In the genomic region with DNA sequence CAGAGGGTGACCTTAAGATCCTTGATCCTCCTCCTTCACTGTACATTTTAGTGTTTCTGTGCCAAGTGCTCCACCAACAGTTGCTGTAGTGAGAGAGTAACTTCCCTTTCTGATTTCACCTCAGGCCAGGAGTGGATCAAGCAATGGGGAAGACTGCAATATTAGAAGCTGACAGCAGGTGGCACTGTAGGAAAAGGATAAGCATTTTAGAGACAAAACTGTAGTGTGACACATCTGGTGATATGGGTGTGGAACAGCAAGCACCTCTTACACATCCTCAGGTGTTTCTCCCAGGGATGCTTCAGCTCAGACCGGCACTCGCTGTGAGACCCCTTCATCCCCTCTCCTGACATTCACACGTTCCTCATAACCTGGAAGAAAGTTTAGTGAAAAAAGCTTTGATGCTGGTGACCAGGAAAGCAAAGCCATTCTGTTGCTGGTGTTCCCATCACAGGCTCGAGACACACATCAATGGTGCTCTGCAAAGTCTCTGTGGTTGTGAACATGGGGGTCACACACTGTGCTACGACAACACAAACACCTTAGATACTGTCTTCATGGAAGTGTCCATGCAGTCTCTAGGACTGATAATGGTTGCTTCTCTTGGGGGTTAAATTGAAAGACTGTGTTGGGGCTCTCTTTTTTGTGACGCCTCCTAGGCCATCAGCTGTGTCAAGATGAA, we compare ENCODE assay signal across 8 mouse cellular contexts.
DNase-seq lines count a peak whose midpoint lies in the region; ATAC-seq and TF ChIP-seq lines count a peak whose summit lies in the region.

No protein-coding gene starts in this region.

- DNase-seq in R1 (ENCODE audit: low read depth, low spot score), result peak; percentile 74
- DNase-seq in cerebellum, adult 11 months, result peak; percentile 55
- DNase-seq in forelimb bud, embryonic 11.5 days (ENCODE audit: low read depth, low spot score), result peak; percentile 78
- DNase-seq in left cerebral cortex, adult 2 months (ENCODE audit: extremely low spot score in 1 of 2, low spot score in 2 of 2), result peak; percentile 81 to 88
- peak; percentile 94 for DNase-seq in midbrain, embryonic 14.5 days
- peak; percentile 42 for DNase-seq in skeletal muscle tissue, adult 2 months (ENCODE audit: low read depth, low spot score)
- DNase-seq in yolk sac, embryonic 10.5 days (ENCODE audit: low spot score), result peak; percentile 50

- no peaks in the 10 kb centered on the region for H3K9me3 ChIP-seq in hindbrain, embryonic 15.5 days
- H3K9me3 ChIP-seq in midbrain, embryonic 14.5 days (ENCODE audit: control insufficient read depth, low read length), result no peaks in the 10 kb centered on the region

- H3K36me3 ChIP-seq in hindbrain, embryonic 15.5 days, result no peaks in the 10 kb centered on the region
- no peaks in the 10 kb centered on the region for H3K36me3 ChIP-seq in midbrain, embryonic 14.5 days (ENCODE audit: control insufficient read depth, insufficient read depth, low read length)

- H3K27ac ChIP-seq in hindbrain, embryonic 15.5 days (replicated peaks), result no peak overlapping the region
- no peak overlapping the region for H3K27ac ChIP-seq in left cerebral cortex, adult 2 months
- no peak overlapping the region for H3K27ac ChIP-seq in midbrain, embryonic 14.5 days (replicated peaks; ENCODE audit: low read depth, low read length)

- H3K9ac ChIP-seq in hindbrain, embryonic 15.5 days, result no peak overlapping the region
- no peak overlapping the region for H3K9ac ChIP-seq in midbrain, embryonic 14.5 days (replicated peaks; ENCODE audit: low read length)

- intact Hi-C loops in left cerebral cortex, adult 2 months (cut with DNase I), result loop anchor here (1.0 to 5.0 kb wide), 5 partner anchors 153 to 668 kb away; a partner anchor contains a TSS

- WGBS in hindbrain, embryonic 15.5 days, result 40% methylated on average over 6 of the region's 6 CpGs
- WGBS in midbrain, embryonic 14.5 days, result 44% methylated on average over 6 of the region's 6 CpGs

- peak; percentile 97 for TF ChIP-seq CTCF in left cerebral cortex, adult 2 months (IDR thresholded peaks at IDR 0.05)

- no peak overlapping the region for H3K4me2 ChIP-seq in hindbrain, embryonic 15.5 days
- H3K4me2 ChIP-seq in midbrain, embryonic 14.5 days (ENCODE audit: low read length), result no peak overlapping the region

- H3K4me1 ChIP-seq in hindbrain, embryonic 15.5 days (replicated peaks), result no peaks in the 10 kb centered on the region
- H3K4me1 ChIP-seq in midbrain, embryonic 14.5 days (ENCODE audit: control insufficient read depth, insufficient read depth, low read length), result no peaks in the 10 kb centered on the region

- peak; percentile 82 for ATAC-seq in hindbrain, embryonic 15.5 days (ENCODE audit: low FRiP score, low read depth)
- ATAC-seq in midbrain, embryonic 14.5 days (ENCODE audit: low FRiP score, low TSS enrichment), result peak; percentile 55; the same call in 1 of the 2 replicates

- no peaks in the 10 kb centered on the region for H3K27me3 ChIP-seq in hindbrain, embryonic 15.5 days
- no peaks in the 10 kb centered on the region for H3K27me3 ChIP-seq in midbrain, embryonic 14.5 days (ENCODE audit: control insufficient read depth, insufficient read depth, low read length)

- H3K4me3 ChIP-seq in hindbrain, embryonic 15.5 days, result no peak overlapping the region
- no peak overlapping the region for H3K4me3 ChIP-seq in left cerebral cortex, adult 2 months
- H3K4me3 ChIP-seq in midbrain, embryonic 14.5 days (replicated peaks; ENCODE audit: low read depth, low read length), result no peak overlapping the region

Comparison
In these comparisons a context has a peak if more than half of its experiments do, and no peak if none do; other contexts are left out.
1. DNase-seq: peak in every context shown above with its lines; median percentile 94 in midbrain, embryonic 14.5 days; 84 in left cerebral cortex, adult 2 months; 78 in forelimb bud, embryonic 11.5 days; 74 in R1; 55 in cerebellum, adult 11 months; 50 in yolk sac, embryonic 10.5 days; 42 in skeletal muscle tissue, adult 2 months.